Mouse (Mus musculus): Measurements from ENCODE around the gene Wwc2. TPM values are rescaled to one million over a fixed set of nuclear protein-coding genes. Genes with fewer than 3 reads are reported as not detected.

The Wwc2 gene
- total RNA-seq, 2 experiments from 2014 or later = 5.6 to 6.4 TPM

Other genes starting within 250 kb of the Wwc2 start
- not detected for gene Cldn24, start 168.8 kb downstream of the Wwc2 start, total RNA-seq (2021)
- under 1 TPM in 1 of 2 experiments, not detected in 1; 0.69 TPM for gene Cldn22, start 166.4 kb downstream of the Wwc2 start, total RNA-seq (2021)
- 1 to 10 TPM; 1.2 to 1.4 TPM for gene Dctd, start 108.2 kb upstream of the Wwc2 start, total RNA-seq (2021)

All from gastrocnemius, postnatal 36 days (tissue).